Mouse (Mus musculus): ENCODE results near the gene Rmnd5b. TPM values are rescaled to one million over a fixed set of nuclear protein-coding genes. Genes with fewer than 3 reads are reported as not detected.

Gene Rmnd5b
- polyA plus RNA-seq, 1 experiment from 2014 or later = 74.8 TPM

DNA sequence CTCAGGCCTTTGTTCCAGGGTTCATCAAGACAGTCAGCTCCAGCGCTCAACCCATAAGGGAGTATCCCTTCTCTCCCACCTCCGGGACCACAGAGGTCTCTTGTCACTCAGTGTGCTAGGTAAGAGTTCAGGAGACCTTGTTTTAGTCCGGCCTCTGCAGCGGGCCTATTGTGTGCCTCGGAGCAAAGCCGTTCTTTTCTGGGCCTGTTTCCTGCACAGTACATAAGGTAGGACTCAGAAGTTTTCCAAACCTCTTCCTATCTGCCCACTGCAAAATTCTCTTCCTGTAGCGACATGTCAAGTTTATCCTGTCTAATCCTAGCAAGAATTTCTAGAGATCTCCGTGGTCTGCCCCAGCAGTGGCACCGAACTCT, 51.7 kb downstream of the Rmnd5b start:
- peak; percentile 35; the same call in 1 of the 2 replicates for ATAC-seq (ENCODE audit: low FRiP score)
- Histone ChIP-seq H3K27me3 (no peaks in the 10 kb centered on the region), H3K36me3 (peaks cover 29% of the 10 kb centered on the region), H3K9ac (peak overlapping the region; percentile 83), H3K4me1 (replicated peaks) (peaks cover 31% of the 10 kb centered on the region), H3K4me2 (peak overlapping the region; percentile 75), H3K9me3 (no peaks in the 10 kb centered on the region), H3K4me3 (peak overlapping the region; percentile 56), H3K27ac (peak overlapping the region; percentile 95)
- WGBS = 14% methylated on average over 9 of the region's 9 CpGs

DNA sequence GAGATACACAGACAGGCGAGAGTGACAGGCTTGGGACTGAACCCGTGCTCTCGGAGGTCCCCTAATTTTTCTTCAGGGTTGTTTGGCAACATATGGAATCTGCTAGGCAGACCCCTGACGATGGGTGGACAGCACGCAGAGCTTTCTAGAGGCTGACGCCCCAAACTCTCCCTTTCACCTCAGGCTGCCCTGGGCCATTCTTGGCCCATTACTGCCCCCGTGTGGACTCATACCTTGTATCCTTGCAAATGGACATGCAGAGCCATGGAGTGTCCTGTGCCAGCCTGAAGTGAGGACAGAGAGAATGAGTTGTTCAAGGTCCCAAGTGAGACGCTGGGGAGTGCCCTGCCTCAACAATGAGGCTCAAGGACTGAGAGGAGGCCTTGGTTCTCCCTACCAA, 53.0 kb downstream of the Rmnd5b start:
- no peaks in the 10 kb centered on the region for H3K27me3 ChIP-seq
- no peak overlapping the region for H3K4me3 ChIP-seq
- H3K36me3 ChIP-seq = peaks cover 15% of the 10 kb centered on the region
- 22% methylated on average over 8 of the region's 8 CpGs for WGBS
- no peak overlapping the region for H3K9ac ChIP-seq
- H3K9me3 ChIP-seq = no peaks in the 10 kb centered on the region
- no peak for ATAC-seq (ENCODE audit: low FRiP score)
- H3K27ac ChIP-seq = no peak overlapping the region
- H3K4me1 ChIP-seq (replicated peaks) = peaks cover 31% of the 10 kb centered on the region
- H3K4me2 ChIP-seq = no peak overlapping the region

DNA sequence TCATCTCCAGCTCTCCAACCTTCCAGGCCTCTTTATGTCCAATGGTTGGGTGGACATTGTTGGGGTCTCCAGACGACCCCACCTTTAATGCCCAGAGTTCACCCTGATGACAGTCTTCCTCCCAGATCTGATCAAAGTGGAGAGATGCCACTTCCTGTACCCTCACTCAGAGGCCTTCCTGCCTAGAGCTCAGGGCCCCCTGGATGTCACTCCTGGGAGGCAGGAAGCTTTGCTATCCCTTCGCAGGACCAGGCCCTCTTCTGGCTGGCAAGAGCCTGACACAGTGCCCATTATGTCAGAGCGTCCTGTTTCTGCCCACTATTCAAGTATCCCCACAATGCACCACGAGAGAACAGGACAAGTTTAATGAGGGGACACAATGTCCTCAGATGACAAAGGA, 56.7 kb downstream of the Rmnd5b start:
- H3K4me3 ChIP-seq = no peak overlapping the region
- 69% methylated on average over 4 of the region's 4 CpGs for WGBS
- H3K9ac ChIP-seq = no peak overlapping the region
- peaks cover 22% of the 10 kb centered on the region for H3K4me1 ChIP-seq (replicated peaks)
- H3K4me2 ChIP-seq = no peak overlapping the region
- no peaks in the 10 kb centered on the region for H3K36me3 ChIP-seq
- no peak overlapping the region for H3K27ac ChIP-seq
- no peak for ATAC-seq (ENCODE audit: low FRiP score)
- no peaks in the 10 kb centered on the region for H3K27me3 ChIP-seq
- no peaks in the 10 kb centered on the region for H3K9me3 ChIP-seq

DNA sequence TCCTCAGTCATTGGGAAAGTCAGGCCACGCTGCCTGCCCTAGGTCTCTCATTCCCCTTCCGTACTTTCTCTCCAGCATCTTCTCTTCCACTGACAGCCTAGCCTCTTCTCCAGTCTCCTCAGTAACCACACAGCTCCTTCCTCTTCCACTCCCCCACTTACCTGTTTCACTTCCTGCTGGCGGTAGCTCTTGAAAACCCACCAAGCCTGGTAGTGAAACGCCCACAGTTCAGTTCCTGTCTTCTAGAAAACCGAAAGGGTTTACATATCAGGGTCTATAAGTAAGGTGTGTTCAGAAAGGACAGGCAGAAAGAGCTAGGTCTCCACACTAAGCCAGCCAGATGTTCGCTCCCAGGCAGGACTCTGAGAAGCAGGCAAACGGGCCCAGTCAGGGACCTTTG, 58.1 kb downstream of the Rmnd5b start:
- Histone ChIP-seq H3K9ac (no peak overlapping the region), H3K27ac (no peak overlapping the region), H3K4me3 (no peak overlapping the region), H3K36me3 (no peaks in the 10 kb centered on the region), H3K9me3 (no peaks in the 10 kb centered on the region), H3K4me1 (replicated peaks) (peaks cover 11% of the 10 kb centered on the region), H3K4me2 (no peak overlapping the region), H3K27me3 (no peaks in the 10 kb centered on the region)
- WGBS = 92% methylated on average over 7 of the region's 7 CpGs
- ATAC-seq (ENCODE audit: low FRiP score) = no peak

DNA sequence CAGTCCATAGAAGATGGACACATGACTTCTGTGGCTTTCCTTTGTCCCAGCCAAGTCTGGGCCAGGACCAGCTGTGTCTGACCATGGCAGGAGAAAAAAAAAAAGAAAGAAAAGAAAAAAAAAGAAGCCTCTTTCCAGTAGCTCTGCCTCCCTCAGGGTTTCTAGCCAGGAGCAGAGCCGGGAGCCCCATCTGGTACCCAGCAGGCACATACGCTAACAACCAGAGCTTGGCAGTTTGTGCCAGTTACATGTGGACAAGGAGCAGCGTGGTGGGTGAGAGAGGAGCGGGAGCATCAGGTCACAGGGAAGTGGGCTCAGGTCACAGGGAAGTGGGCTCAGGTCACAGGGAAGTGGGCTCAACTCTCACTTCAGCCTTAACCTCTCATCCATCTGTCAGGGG, 59.2 kb downstream of the Rmnd5b start:
- no peak for ATAC-seq (ENCODE audit: low FRiP score)
- WGBS = 53% methylated on average over 4 of the region's 4 CpGs
- no peak overlapping the region for H3K27ac ChIP-seq

More for the DNA sequence above, 59.2 kb downstream of the Rmnd5b start:
- no peaks in the 10 kb centered on the region for H3K27me3 ChIP-seq
- no peak overlapping the region for H3K4me2 ChIP-seq
- H3K9me3 ChIP-seq = no peaks in the 10 kb centered on the region
- no peaks in the 10 kb centered on the region for H3K36me3 ChIP-seq
- H3K4me3 ChIP-seq = no peak overlapping the region
- peaks cover 11% of the 10 kb centered on the region for H3K4me1 ChIP-seq (replicated peaks)
- H3K9ac ChIP-seq = 0 out of 2 replicates have a peak overlapping the region, but pooled peaks have one; percentile 13

Other genes with a start within 250 kb of the Rmnd5b start
- 10.5 and 11.0 TPM in 2 replicates for gene Phykpl, start 51.1 kb downstream of the Rmnd5b start, polyA plus RNA-seq (2015; fragmentation: Nextera tagmentation; extraction: Ambion mirVana)
- 400 and 427 TPM in 2 replicates for gene Hnrnpab, start 29.0 kb downstream of the Rmnd5b start, polyA plus RNA-seq (2015; fragmentation: Nextera tagmentation; extraction: Ambion mirVana)
- gene Nhp2, start 16.2 kb downstream of the Rmnd5b start, polyA plus RNA-seq (2015; fragmentation: Nextera tagmentation; extraction: Ambion mirVana) = 99.6 and 108 TPM in 2 replicates
- gene N4bp3, start 14.9 kb upstream of the Rmnd5b start, polyA plus RNA-seq (2015; fragmentation: Nextera tagmentation; extraction: Ambion mirVana) = 12.9 and 14.1 TPM in 2 replicates
- gene D930048N14Rik, start 15.1 kb upstream of the Rmnd5b start, polyA plus RNA-seq (2015; fragmentation: Nextera tagmentation; extraction: Ambion mirVana) = 0.63 and 0.83 TPM in 2 replicates
- 118 and 121 TPM in 2 replicates for gene 0610009B22Rik, start 53.0 kb upstream of the Rmnd5b start, polyA plus RNA-seq (2015; fragmentation: Nextera tagmentation; extraction: Ambion mirVana)
- gene Sec24a, start 127.7 kb upstream of the Rmnd5b start, polyA plus RNA-seq (2015; fragmentation: Nextera tagmentation; extraction: Ambion mirVana) = 14.8 and 15.3 TPM in 2 replicates
- gene Sar1b, start 127.8 kb upstream of the Rmnd5b start, polyA plus RNA-seq (2015; fragmentation: Nextera tagmentation; extraction: Ambion mirVana) = 182 and 189 TPM in 2 replicates
- gene Jade2, start 221.8 kb upstream of the Rmnd5b start, polyA plus RNA-seq (2015; fragmentation: Nextera tagmentation; extraction: Ambion mirVana) = 0.23 and 0.32 TPM in 2 replicates

All from hindbrain, embryonic 13.5 days (tissue).